Mouse (Mus musculus): ENCODE measurements around the gene Slc16a11. TPM values are rescaled to one million over a fixed set of nuclear protein-coding genes. Genes with fewer than 3 reads are reported as not detected.

Gene Slc16a11
- polyA plus RNA-seq, 1 experiment from 2014 or later = 1.6 TPM

DNA sequence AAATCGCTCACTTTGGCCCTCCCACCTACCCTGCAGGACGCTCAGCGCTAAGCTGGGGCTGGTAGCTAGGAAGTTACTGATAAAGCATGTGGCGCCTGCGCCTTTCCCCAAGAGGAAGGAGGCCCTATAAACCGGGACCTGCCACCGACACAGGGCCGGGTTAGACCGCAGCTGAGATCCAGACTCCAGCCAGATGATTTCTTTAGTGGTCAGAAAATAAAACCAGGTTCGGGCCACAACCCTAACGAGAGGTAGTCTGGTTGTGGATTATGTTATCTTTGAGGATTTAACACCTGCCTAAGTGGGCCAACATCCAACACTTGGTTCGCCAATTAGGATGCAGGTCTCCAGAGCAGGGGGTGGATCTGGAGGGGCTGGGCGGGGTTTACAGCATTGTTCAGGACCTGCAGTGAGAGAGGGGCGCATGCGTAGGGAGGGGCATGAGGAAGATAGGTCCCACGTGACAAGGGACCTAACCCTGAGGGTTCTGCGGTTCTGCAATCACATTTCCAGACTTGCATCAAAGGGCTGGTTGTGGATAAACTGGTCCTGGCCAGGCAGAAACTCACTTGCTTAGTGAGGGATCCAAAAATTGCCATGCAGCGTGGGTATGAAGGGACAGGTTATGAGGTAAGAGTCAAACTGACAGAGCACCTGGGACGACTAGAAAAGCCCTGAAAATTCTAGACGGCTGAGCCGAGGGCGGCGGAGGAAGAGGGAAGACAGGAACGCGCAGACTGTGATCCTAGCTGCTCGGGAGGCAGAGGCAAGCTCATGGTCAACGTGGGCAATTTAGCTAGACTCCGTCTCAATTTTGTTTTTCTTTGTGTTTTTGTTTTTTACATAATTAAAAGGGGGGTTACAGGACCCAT is 8.4 kb downstream of the Slc16a11 start, which contains the start of gene Slc16a13:
Gene Slc16a13 (minus strand): TSS at position 334 of the 872 bp plus-strand sequence.
- Histone ChIP-seq H3K4me1 (peaks cover 41% of the 10 kb centered on the region), H3K4me3 (peak within 1 kb of the TSS; percentile 62), H3K27me3 (ENCODE audit: low read depth, poor library complexity, severe bottlenecking) (peaks cover 69% of the 10 kb centered on the region), H3K36me3 (peaks cover 20% of the 10 kb centered on the region), H3K27ac (peak within 1 kb of the TSS; percentile 88), H3K9me3 (replicated peaks) (no peaks in the 10 kb centered on the region)
- WGBS = under 1% methylated on average over 28 of the region's 28 CpGs
- DNase-seq (ENCODE audit: low spot score) = peak; percentile 92

DNA sequence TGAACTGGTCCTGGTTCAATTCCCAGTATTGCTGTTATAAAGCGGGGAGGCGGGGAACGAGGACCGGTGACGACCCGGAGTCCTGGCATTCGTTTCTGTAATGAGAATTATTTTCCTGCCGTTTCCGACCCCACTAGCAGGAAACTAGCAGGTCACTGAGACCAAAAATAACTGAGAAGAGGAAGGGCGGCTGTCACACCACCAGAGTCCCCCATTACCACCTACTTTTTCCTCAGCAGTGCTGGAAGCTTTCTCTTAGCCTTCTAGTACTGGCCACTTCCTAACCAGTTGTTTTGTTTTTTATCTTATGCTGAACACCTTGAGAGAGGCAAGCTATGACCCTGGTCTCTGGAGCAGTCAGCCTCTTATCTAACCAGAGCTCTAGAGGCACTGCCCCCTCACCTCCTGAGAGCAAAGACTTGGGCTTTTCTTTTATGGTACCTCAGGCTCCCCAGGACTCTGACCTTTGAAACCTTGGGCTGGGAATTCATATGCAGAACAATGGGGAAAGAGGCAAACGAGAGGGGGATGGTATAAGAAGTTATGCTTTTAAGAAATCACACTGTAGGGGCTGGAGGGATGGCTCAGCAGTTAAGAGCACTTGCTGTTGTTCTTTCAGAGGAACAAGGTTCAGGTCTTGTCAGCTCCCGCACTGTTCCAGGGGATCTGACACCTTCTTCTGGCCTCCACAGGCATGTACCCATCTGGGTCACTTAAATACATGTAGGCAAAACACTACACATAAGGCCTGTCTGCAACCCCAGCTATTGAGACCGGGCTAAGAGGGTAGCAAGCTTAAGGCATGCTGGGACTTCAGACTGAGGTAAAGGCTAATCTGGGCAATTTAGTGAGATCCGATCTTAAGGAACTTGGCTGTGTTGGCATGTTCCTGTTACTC is 9.3 kb downstream of the Slc16a11 start:
- H3K27me3 ChIP-seq (ENCODE audit: low read depth, poor library complexity, severe bottlenecking) = peaks cover 69% of the 10 kb centered on the region
- no peaks in the 10 kb centered on the region for H3K9me3 ChIP-seq (replicated peaks)
- peak overlapping the region; percentile 88 for H3K27ac ChIP-seq
- peaks cover 50% of the 10 kb centered on the region for H3K4me1 ChIP-seq
- no peak for DNase-seq (ENCODE audit: low spot score)
- H3K36me3 ChIP-seq = peaks cover 18% of the 10 kb centered on the region
- H3K4me3 ChIP-seq = peak overlapping the region; percentile 62
- WGBS = 12% methylated on average over 14 of the region's 14 CpGs

DNA sequence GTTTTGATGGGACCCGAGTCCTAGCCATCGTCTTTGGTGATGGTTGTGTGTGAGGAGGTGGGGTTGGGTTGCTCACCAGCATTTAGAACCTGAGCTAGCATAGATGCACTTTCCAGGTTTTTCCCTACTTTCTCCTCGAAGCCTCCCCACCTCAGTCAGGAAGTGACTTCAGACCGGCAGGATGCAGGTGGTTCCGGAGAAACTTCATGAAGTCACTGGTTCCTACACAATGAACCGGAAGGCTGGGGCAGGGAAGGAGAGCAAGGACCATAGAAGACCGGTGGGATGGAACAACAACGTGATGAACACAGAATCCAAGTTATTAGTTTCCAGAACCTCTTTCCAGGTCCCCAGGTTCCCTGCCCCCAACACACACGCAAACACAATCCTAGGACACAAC is 11.2 kb downstream of the Slc16a11 start:
- H3K9me3 ChIP-seq (replicated peaks) = no peaks in the 10 kb centered on the region
- DNase-seq (ENCODE audit: low spot score) = no peak
- peaks cover under 1% of the 10 kb centered on the region; the same call in 1 of the 2 replicates for H3K36me3 ChIP-seq
- no peak overlapping the region for H3K4me3 ChIP-seq
- H3K4me1 ChIP-seq = peaks cover 58% of the 10 kb centered on the region
- 86% methylated on average over 9 of the region's 9 CpGs for WGBS
- H3K27me3 ChIP-seq (ENCODE audit: low read depth, poor library complexity, severe bottlenecking) = peaks cover 69% of the 10 kb centered on the region
- no peak overlapping the region for H3K27ac ChIP-seq

- peak; percentile 46 for DNase-seq (ENCODE audit: low spot score)
- Histone ChIP-seq H3K36me3 (no peaks in the 10 kb centered on the region), H3K9me3 (replicated peaks) (no peaks in the 10 kb centered on the region), H3K27ac (peak overlapping the region; percentile 28; the same call in 1 of the 2 replicates), H3K4me3 (peak overlapping the region; percentile 46), H3K4me1 (peaks cover 59% of the 10 kb centered on the region), H3K27me3 (ENCODE audit: low read depth, poor library complexity, severe bottlenecking) (peaks cover 83% of the 10 kb centered on the region)
- WGBS = 14% methylated on average over 27 of the region's 27 CpGs
These were observed 13.4 kb downstream of the Slc16a11 start for GRCm38 (mm10) chr11:70225798-70226601.

GRCm38 (mm10) chr11:70226602-70226890 is 14.0 kb downstream of the Slc16a11 start:
- H3K9me3 ChIP-seq (replicated peaks) = no peaks in the 10 kb centered on the region
- peaks cover 54% of the 10 kb centered on the region for H3K4me1 ChIP-seq
- H3K27ac ChIP-seq = peak overlapping the region; percentile 28; the same call in 1 of the 2 replicates
- WGBS = 5% methylated on average over 18 of the region's 18 CpGs
- H3K36me3 ChIP-seq = no peaks in the 10 kb centered on the region
- H3K27me3 ChIP-seq (ENCODE audit: low read depth, poor library complexity, severe bottlenecking) = peaks cover 83% of the 10 kb centered on the region
- H3K4me3 ChIP-seq = peak overlapping the region; percentile 46
- DNase-seq (ENCODE audit: low spot score) = peak; percentile 49

DNA sequence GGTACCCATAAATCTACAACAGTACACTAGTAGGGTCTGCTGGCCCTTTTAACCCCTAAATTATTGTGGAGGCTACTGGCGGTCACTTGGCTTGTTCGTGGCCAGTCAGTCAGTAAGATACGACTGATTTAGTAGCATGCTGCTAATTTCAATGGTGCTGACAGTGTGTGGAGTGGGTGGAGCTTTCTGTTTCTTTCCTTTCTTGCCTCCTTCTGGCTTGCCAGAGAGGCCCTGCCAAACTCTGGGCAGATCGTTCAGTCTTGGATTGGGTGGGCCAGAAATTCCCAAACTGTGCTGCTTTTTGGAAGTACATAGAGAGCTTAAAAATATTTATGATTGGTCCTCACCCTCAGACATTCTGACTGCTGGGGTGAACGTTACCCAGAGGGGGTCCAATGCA is 14.6 kb downstream of the Slc16a11 start:
- 28% methylated on average over 5 of the region's 5 CpGs for WGBS
- Histone ChIP-seq H3K27me3 (ENCODE audit: low read depth, poor library complexity, severe bottlenecking) (peaks cover 81% of the 10 kb centered on the region), H3K27ac (peak overlapping the region; percentile 28; the same call in 1 of the 2 replicates), H3K36me3 (no peaks in the 10 kb centered on the region), H3K9me3 (replicated peaks) (no peaks in the 10 kb centered on the region), H3K4me1 (peaks cover 53% of the 10 kb centered on the region), H3K4me3 (peak overlapping the region; percentile 46)
- DNase-seq (ENCODE audit: low spot score) = no peak

DNA sequence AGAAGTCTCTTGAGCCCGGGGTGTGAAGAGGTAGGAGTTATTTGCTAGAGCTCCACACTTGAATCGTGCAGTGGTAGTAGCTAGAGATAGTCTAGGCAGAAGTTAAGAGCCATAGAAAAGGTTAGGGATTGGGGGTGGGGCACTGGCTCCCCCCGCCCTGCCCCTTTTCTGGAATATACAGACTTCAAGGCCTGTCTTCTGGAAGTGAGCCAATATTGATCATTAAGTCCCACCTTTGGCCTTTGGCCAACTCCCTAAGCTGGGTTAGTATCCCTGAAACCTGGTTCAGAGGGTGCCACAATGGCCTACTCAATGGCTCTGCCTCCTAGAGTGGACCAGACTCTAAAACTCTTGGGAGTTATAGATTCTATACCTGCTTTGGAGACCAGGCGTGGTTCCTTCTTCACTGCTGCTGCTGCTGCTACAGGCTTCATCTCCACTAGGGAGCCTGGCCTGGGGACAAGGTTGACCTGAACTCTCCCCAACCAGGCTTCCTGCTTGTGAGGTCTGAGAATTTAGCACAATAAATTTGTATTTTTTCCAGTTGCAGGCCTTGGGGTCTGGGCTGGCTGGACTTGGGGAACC is 15.2 kb downstream of the Slc16a11 start:
- no peak for DNase-seq (ENCODE audit: low spot score)
- WGBS = 89% methylated on average over 4 of the region's 4 CpGs
- Histone ChIP-seq H3K27me3 (ENCODE audit: low read depth, poor library complexity, severe bottlenecking) (peaks cover 75% of the 10 kb centered on the region), H3K36me3 (no peaks in the 10 kb centered on the region), H3K4me3 (peak overlapping the region; percentile 46), H3K4me1 (peaks cover 55% of the 10 kb centered on the region), H3K9me3 (replicated peaks) (no peaks in the 10 kb centered on the region), H3K27ac (peak overlapping the region; percentile 16; the same call in 1 of the 2 replicates)

- H3K9me3 ChIP-seq (replicated peaks) = no peaks in the 10 kb centered on the region
- under 1% methylated on average over 19 of the region's 19 CpGs for WGBS
- H3K36me3 ChIP-seq = no peaks in the 10 kb centered on the region
- peaks cover 66% of the 10 kb centered on the region for H3K4me1 ChIP-seq
- DNase-seq (ENCODE audit: low spot score) = peak; percentile 83
- H3K4me3 ChIP-seq = peak overlapping the region; percentile 46
- H3K27me3 ChIP-seq (ENCODE audit: low read depth, poor library complexity, severe bottlenecking) = peaks cover 70% of the 10 kb centered on the region
- peak overlapping the region; percentile 58 for H3K27ac ChIP-seq
These were observed 16.3 kb downstream of the Slc16a11 start for GRCm38 (mm10) chr11:70228828-70229227.

DNA sequence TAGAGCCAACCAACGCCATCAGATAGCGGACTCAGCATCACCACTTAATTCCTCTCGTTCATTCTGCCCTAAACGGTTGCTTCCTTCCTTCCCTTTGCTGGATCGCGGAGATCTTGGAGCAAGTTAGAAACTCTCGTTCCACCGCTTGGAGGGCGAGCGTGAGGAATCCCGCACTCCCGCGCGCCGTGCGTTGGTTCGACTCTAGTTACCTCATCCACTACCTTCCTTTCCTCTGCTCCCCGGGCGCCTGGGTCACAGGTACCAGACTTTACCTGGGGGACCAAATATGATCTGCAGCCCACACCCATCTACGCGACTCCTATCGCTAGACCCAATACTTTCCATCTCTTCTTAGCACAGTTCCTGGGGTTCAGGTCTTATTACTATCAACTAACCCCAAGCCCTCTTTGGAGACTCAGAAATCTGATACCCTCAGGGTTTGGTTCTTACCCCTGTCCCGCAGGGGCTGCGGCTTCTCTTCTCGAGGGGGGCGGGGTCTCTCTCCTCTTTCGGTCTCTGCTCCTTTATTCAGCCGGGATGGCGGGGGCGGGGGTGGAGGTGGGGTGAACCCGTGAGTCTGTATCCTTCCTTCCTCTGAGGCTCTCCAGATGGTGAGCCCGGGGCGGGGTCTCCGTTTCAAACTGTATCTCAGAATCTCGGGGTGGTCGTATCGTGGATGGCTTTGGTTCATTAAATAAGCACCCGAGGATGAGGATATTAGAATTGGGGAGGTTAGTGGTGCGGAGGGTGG is 16.9 kb downstream of the Slc16a11 start, which contains the start of gene Bcl6b:
Gene Bcl6b (minus strand): TSS at position 539 of the 751 bp plus-strand sequence.
- no peaks in the 10 kb centered on the region for H3K9me3 ChIP-seq (replicated peaks)
- H3K4me1 ChIP-seq = peaks cover 72% of the 10 kb centered on the region
- peaks cover 64% of the 10 kb centered on the region for H3K27me3 ChIP-seq (ENCODE audit: low read depth, poor library complexity, severe bottlenecking)
- H3K27ac ChIP-seq = peak within 1 kb of the TSS; percentile 68
- H3K4me3 ChIP-seq = peak within 1 kb of the TSS; percentile 46
- no peak for DNase-seq (ENCODE audit: low spot score)
- 2% methylated on average over 39 of the region's 39 CpGs for WGBS
- peaks cover 6% of the 10 kb centered on the region for H3K36me3 ChIP-seq

DNA sequence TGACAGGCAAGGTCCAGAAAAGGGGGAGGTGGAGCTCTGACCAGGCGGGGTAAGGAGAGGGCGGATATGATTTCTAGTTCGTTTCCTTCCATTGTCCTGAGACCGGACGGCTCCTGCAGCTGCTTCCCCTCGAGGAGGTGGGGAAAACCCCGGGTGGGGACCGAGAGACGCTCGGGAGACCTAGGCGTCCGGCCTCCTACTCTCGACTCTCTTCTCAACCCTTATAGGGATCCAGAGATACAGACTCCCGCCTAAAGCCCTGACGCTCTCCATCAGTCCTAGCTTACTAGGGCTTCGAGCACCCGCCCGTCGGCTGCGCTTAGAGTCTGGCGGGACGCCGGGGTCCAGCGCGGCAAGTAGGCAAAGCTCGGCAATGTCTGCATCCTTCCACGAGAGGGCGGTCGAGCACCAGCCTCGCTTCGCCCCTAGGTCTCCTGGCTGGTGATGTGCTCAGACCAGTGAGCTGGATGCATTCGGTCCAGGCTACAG is 17.7 kb downstream of the Slc16a11 start:
- Histone ChIP-seq H3K27ac (peak overlapping the region; percentile 68), H3K9me3 (replicated peaks) (no peaks in the 10 kb centered on the region), H3K4me1 (peaks cover 75% of the 10 kb centered on the region), H3K36me3 (peaks cover 14% of the 10 kb centered on the region), H3K4me3 (peak overlapping the region; percentile 46), H3K27me3 (ENCODE audit: low read depth, poor library complexity, severe bottlenecking) (peaks cover 55% of the 10 kb centered on the region)
- DNase-seq (ENCODE audit: low spot score) = peak; percentile 91
- 2% methylated on average over 32 of the region's 32 CpGs for WGBS

DNA sequence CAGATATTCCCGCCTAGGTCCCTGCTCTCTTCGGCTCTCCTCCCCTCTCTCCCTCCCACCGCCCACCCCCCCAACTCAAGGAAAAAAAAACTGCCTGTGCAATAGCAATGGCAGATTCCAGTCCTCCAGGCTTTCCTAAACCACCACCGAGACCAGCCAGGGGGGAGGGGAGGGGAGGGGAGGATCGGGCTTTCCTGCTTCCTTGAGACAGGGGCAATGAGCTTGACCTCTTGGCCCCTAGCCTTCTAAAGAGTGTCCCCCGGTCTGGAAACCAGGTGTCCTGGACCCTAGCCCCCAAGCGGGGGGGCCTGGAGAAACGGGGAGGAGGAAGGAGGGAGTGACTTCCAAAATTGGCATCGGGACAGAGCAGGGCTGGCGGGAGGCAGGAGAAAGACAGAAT is 20.0 kb downstream of the Slc16a11 start:
- peaks cover 22% of the 10 kb centered on the region for H3K36me3 ChIP-seq
- WGBS = 5% methylated on average over 10 of the region's 10 CpGs
- peaks cover 33% of the 10 kb centered on the region for H3K27me3 ChIP-seq (ENCODE audit: low read depth, poor library complexity, severe bottlenecking)
- H3K4me3 ChIP-seq = peak overlapping the region; percentile 48
- no peaks in the 10 kb centered on the region for H3K9me3 ChIP-seq (replicated peaks)
- DNase-seq (ENCODE audit: low spot score) = peak; percentile 86
- H3K4me1 ChIP-seq = peaks cover 76% of the 10 kb centered on the region
- peak overlapping the region; percentile 88 for H3K27ac ChIP-seq

Measured in limb, embryonic 10.5 days (tissue).